Mouse (Mus musculus): ENCODE measurements around the gene Gm6812.
"Not testable (repeated sequence)": the region's sequence is repeated elsewhere in the genome, so short reads cannot be mapped to it uniquely, and the experiment has no call there.

Gm6812 gene

GRCm38 (mm10) chrX:68892953-68893352 lies at the start of gene Gm6812:
TSS of gene Gm6812 (minus strand) at chrX:68893053.
- not testable (repeated sequence) for DNase-seq (ENCODE audit: low spot score)

GRCm38 (mm10) chrX:68865145-68865544 lies 27.7 kb downstream of the Gm6812 start:
- DNase-seq (ENCODE audit: low spot score): no peak

Measured in left cerebral cortex, adult 11 months (tissue).